Comparison of ENCODE assay signal across 8 mouse cellular contexts in genomic region chr1:171033196-171033595, GRCm38 (mm10). TPM values are rescaled to one million over a fixed set of nuclear protein-coding genes. Genes with fewer than 3 reads are reported as not detected.
DNase-seq lines count a peak whose midpoint lies in the region; ATAC-seq lines count a peak whose summit lies in the region.

No protein-coding gene starts in this region.

- H3K9me3 ChIP-seq in embryonic facial prominence, embryonic 11.5 days (replicated peaks; ENCODE audit: control insufficient read depth, low read length): no peaks in the 10 kb centered on the region

- H3K4me3 ChIP-seq in embryonic facial prominence, embryonic 11.5 days (ENCODE audit: low read depth, low read length): peak overlapping the region; percentile 47

- peak overlapping the region; percentile 83 for H3K4me2 ChIP-seq in embryonic facial prominence, embryonic 11.5 days (ENCODE audit: low read depth, low read length)

- no peak for ATAC-seq in embryonic facial prominence, embryonic 11.5 days (replicated peaks; ENCODE audit: insufficient number of reproducible peaks, low FRiP score, low TSS enrichment, low read depth)
- ATAC-seq in megakaryocyte, adult 5-6 weeks (ENCODE audit: poor library complexity, severe bottlenecking): peak; percentile 19
- no peak for ATAC-seq in activated CD4-positive, CD25-positive, alpha-beta regulatory T cell, adult 4 months

- peaks cover 8% of the 10 kb centered on the region for H3K27me3 ChIP-seq in embryonic facial prominence, embryonic 11.5 days (ENCODE audit: control insufficient read depth, insufficient read depth, low read length)

- H3K9ac ChIP-seq in embryonic facial prominence, embryonic 11.5 days (replicated peaks; ENCODE audit: low read length): peak overlapping the region; percentile 42

- under 1% methylated on average over 16 of the region's 16 CpGs for WGBS in embryonic facial prominence, embryonic 11.5 days

- H3K36me3 ChIP-seq in embryonic facial prominence, embryonic 11.5 days (replicated peaks; ENCODE audit: control insufficient read depth, insufficient read depth, low read depth, low read length): no peaks in the 10 kb centered on the region

- no peaks in the 10 kb centered on the region for H3K4me1 ChIP-seq in embryonic facial prominence, embryonic 11.5 days (ENCODE audit: control insufficient read depth, insufficient read depth, low read length)

- peak; percentile 29 to 38 for DNase-seq in left cerebral cortex, adult 18-20 months (ENCODE audit: low spot score in 2 of 2)
- no peak for DNase-seq in left cerebral cortex, adult 11 months (ENCODE audit: low spot score)
- DNase-seq in ZHBTc4 (ENCODE audit: low read depth, low spot score): peak; percentile 48
- peak; percentile 46 for DNase-seq in embryonic facial prominence, embryonic 11.5 days (ENCODE audit: low spot score)
- peak; percentile 60 for DNase-seq in induced T-regulatory cell, adult 2 months (ENCODE audit: low read depth)
- DNase-seq in thymus, postnatal 14 days: peak; percentile 14

- no peak overlapping the region for H3K27ac ChIP-seq in embryonic facial prominence, embryonic 11.5 days (replicated peaks; ENCODE audit: low read depth, low read length)

RNA-seq across cellular contexts. Expression of gene Fcgr4, which starts 14.5 kb away (rescaled TPM):
- not detected for total RNA-seq in left cerebral cortex, adult 18-20 months (2021)
- 0.17 and 0.22 TPM in 2 replicates for polyA plus RNA-seq in embryonic facial prominence, embryonic 11.5 days (2014; fragmentation: Nextera tagmentation; extraction: Ambion mirVana)
- 34.6 and 34.8 TPM in 2 replicates for total RNA-seq in megakaryocyte, adult 5-6 weeks (2015)
- 30.0 and 47.4 TPM in 2 replicates for total RNA-seq in megakaryocyte, adult 5-6 weeks (2017)
- polyA plus RNA-seq in activated CD4-positive, CD25-positive, alpha-beta regulatory T cell, adult 4 months (2017; shearing (Covaris generic)): under 1 TPM in 1 of 2 experiments, not detected in 1; 0.40 TPM

RNA-seq across cellular contexts. Expression of gene Fcgr3, which starts 31.5 kb away (rescaled TPM):
- total RNA-seq in left cerebral cortex, adult 18-20 months (2021): 10 to 100 TPM; 11.1 to 13.2 TPM
- polyA plus RNA-seq in embryonic facial prominence, embryonic 11.5 days (2014; fragmentation: Nextera tagmentation; extraction: Ambion mirVana): 6.5 and 7.9 TPM in 2 replicates
- total RNA-seq in megakaryocyte, adult 5-6 weeks (2015): 499 and 513 TPM in 2 replicates
- total RNA-seq in megakaryocyte, adult 5-6 weeks (2017): 540 and 572 TPM in 2 replicates
- polyA plus RNA-seq in activated CD4-positive, CD25-positive, alpha-beta regulatory T cell, adult 4 months (2017; shearing (Covaris generic)): under 1 TPM in 1 of 2 experiments, not detected in 1; 0.45 TPM

RNA-seq across cellular contexts. Expression of gene Fcgr2b, which starts 56.8 kb away (rescaled TPM):
- 1 to 10 TPM; 4.5 to 5.3 TPM for total RNA-seq in left cerebral cortex, adult 18-20 months (2021)
- polyA plus RNA-seq in embryonic facial prominence, embryonic 11.5 days (2014; fragmentation: Nextera tagmentation; extraction: Ambion mirVana): 0.52 TPM in 1 of 2 replicates, not detected in the other
- 226 and 271 TPM in 2 replicates for total RNA-seq in megakaryocyte, adult 5-6 weeks (2015)
- total RNA-seq in megakaryocyte, adult 5-6 weeks (2017): 174 and 196 TPM in 2 replicates
- polyA plus RNA-seq in activated CD4-positive, CD25-positive, alpha-beta regulatory T cell, adult 4 months (2017; shearing (Covaris generic)): under 1 TPM; 0.20 to 0.94 TPM

Comparison
In these comparisons a context has a peak if more than half of its experiments do, and no peak if none do; other contexts are left out.
1. RNA of gene Fcgr4, which starts 14.5 kb away (total RNA-seq): 30.0 to 47.4 TPM in megakaryocyte, adult 5-6 weeks; not detected in left cerebral cortex, adult 18-20 months; every median in the first group is over 10 times any median in the second.
2. RNA of gene Fcgr3, which starts 31.5 kb away (total RNA-seq): 499 to 572 TPM in megakaryocyte, adult 5-6 weeks; 11.1 to 13.2 TPM in left cerebral cortex, adult 18-20 months; every median in the first group is over 10 times any median in the second.
3. RNA of gene Fcgr2b, which starts 56.8 kb away (total RNA-seq): 174 to 271 TPM in megakaryocyte, adult 5-6 weeks; 4.5 to 5.3 TPM in left cerebral cortex, adult 18-20 months; every median in the first group is over 10 times any median in the second.